Mouse (Mus musculus): ENCODE results near the gene Sypl. TPM values are rescaled to one million over a fixed set of nuclear protein-coding genes. Genes with fewer than 3 reads are reported as not detected.
A peak's percentile ranks its signal among the peaks of the same experiment; 100 is the strongest.
"Not testable (repeated sequence)": the region's sequence is repeated elsewhere in the genome, so short reads cannot be mapped to it uniquely, and the experiment has no call there.

Sypl gene
- total RNA-seq, 2 experiments from 2014 or later, result 168 to 201 TPM

GRCm38 (mm10) chr12:32999778-33000177 is 46.1 kb downstream of the Sypl start:
- not testable (repeated sequence) for DNase-seq (ENCODE audit: low spot score)

GRCm38 (mm10) chr12:33000402-33000801 is 46.7 kb downstream of the Sypl start:
- no peak for DNase-seq (ENCODE audit: low spot score)

GRCm38 (mm10) chr12:33003339-33003965 is 49.8 kb downstream of the Sypl start:
- no peak for DNase-seq (ENCODE audit: low spot score)

- no peak for DNase-seq (ENCODE audit: low spot score)
These were observed 52.2 kb downstream of the Sypl start for GRCm38 (mm10) chr12:33005858-33006257.

GRCm38 (mm10) chr12:33007176-33007575 is 53.5 kb downstream of the Sypl start:
- DNase-seq (ENCODE audit: low spot score), result no peak

- no peak for DNase-seq (ENCODE audit: low spot score)
These were observed 54.8 kb downstream of the Sypl start for GRCm38 (mm10) chr12:33008305-33009110.

- DNase-seq (ENCODE audit: low spot score), result no peak
These were observed 55.7 kb downstream of the Sypl start for GRCm38 (mm10) chr12:33009206-33009966.

- DNase-seq (ENCODE audit: low spot score), result peak; percentile 67
These were observed 56.3 kb downstream of the Sypl start for GRCm38 (mm10) chr12:33010026-33010425.

GRCm38 (mm10) chr12:33014050-33014796 is 60.5 kb downstream of the Sypl start:
- no peak for DNase-seq (ENCODE audit: low spot score)

- no peak for DNase-seq (ENCODE audit: low spot score)
These were observed 61.4 kb downstream of the Sypl start for GRCm38 (mm10) chr12:33015103-33015502.

- DNase-seq (ENCODE audit: low spot score), result no peak
These were observed 63.4 kb downstream of the Sypl start for GRCm38 (mm10) chr12:33016824-33017705.

GRCm38 (mm10) chr12:33018601-33019000 is 64.9 kb downstream of the Sypl start:
- DNase-seq (ENCODE audit: low spot score), result no peak

- peak; percentile 86 for DNase-seq (ENCODE audit: low spot score)
These were observed 66.3 kb downstream of the Sypl start for GRCm38 (mm10) chr12:33020011-33020410.

GRCm38 (mm10) chr12:33021140-33021539 is 67.4 kb downstream of the Sypl start:
- DNase-seq (ENCODE audit: low spot score), result no peak

GRCm38 (mm10) chr12:33021751-33022150 is 68.1 kb downstream of the Sypl start:
- no peak for DNase-seq (ENCODE audit: low spot score)

GRCm38 (mm10) chr12:33024524-33024923 is 70.8 kb downstream of the Sypl start:
- DNase-seq (ENCODE audit: low spot score), result no peak

GRCm38 (mm10) chr12:33027093-33027492 is 73.4 kb downstream of the Sypl start:
- DNase-seq (ENCODE audit: low spot score), result peak; percentile 91

GRCm38 (mm10) chr12:33028109-33028691 is 74.5 kb downstream of the Sypl start:
- no peak for DNase-seq (ENCODE audit: low spot score)

- no peak for DNase-seq (ENCODE audit: low spot score)
These were observed 75.0 kb downstream of the Sypl start for GRCm38 (mm10) chr12:33028708-33029107.

Measured in gastrocnemius, adult 18-20 months (tissue).